Mouse (Mus musculus): ENCODE data around the gene Atp10b. TPM values are rescaled to one million over a fixed set of nuclear protein-coding genes. Genes with fewer than 3 reads are reported as not detected.

The Atp10b gene
- polyA plus RNA-seq, 1 experiment from 2014 or later = 0.90 TPM

DNA sequence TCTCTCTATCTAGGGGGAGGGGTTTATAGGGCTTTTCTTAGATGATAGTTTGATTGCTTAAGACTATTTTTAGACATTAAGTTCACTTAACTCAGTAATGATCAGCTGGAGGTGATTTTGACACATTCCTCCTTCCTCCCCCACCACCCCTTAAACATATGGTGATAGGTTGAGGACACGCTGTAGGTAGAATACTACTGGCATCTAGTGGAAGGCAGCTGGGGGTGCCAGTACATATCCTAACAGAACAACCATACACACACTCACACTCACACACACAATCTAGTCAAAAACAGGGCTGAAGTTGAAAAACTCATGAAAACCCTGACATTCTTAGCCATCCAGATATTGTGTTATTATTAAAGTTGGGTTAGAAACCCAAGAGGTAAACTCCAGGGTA is 5.3 kb downstream of the Atp10b start:
- H3K4me3 ChIP-seq (ENCODE audit: low read length) = no peak overlapping the region

DNA sequence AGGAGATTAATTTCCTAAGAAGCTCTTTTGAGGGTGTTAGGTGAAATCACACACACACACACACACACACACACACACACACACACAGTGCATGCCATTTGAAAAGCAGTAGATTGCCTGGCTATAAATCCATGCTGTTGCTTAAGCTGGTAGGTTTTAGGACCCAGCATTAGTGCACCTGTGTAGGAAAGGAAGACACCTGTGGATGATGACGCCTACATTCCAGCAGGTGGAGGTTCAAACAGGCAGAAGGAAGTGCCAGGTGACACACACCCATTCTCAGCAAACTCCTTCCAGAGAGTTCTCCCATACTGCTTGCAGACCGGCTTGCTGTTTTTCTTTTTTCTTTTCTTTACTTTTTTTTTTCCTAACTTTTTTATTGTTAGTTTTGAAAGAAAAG is 5.7 kb downstream of the Atp10b start:
- ATAC-seq (ENCODE audit: low FRiP score, low TSS enrichment) = no peak
- WGBS = 74% methylated on average over 2 of the region's 2 CpGs
- Histone ChIP-seq H3K9ac (replicated peaks; ENCODE audit: low read length) (no peak overlapping the region), H3K9me3 (ENCODE audit: low read length) (no peaks in the 10 kb centered on the region), H3K27me3 (ENCODE audit: insufficient read depth, low read length) (no peaks in the 10 kb centered on the region), H3K4me2 (replicated peaks; ENCODE audit: low read depth, low read length) (no peak overlapping the region), H3K4me3 (ENCODE audit: low read length) (no peak overlapping the region), H3K27ac (ENCODE audit: low read length) (no peak overlapping the region), H3K36me3 (ENCODE audit: insufficient read depth, low read length) (no peaks in the 10 kb centered on the region), H3K4me1 (ENCODE audit: insufficient read depth, low read length) (peaks cover 5% of the 10 kb centered on the region; the same call in 1 of the 2 replicates)

More for the DNA sequence above, 5.3 kb downstream of the Atp10b start:
- WGBS = 78% methylated on average over 1 of the region's 1 CpGs
- Histone ChIP-seq H3K9ac (replicated peaks; ENCODE audit: low read length) (no peak overlapping the region), H3K4me2 (replicated peaks; ENCODE audit: low read depth, low read length) (no peak overlapping the region), H3K36me3 (ENCODE audit: insufficient read depth, low read length) (no peaks in the 10 kb centered on the region), H3K27me3 (ENCODE audit: insufficient read depth, low read length) (no peaks in the 10 kb centered on the region), H3K27ac (ENCODE audit: low read length) (no peak overlapping the region), H3K4me1 (ENCODE audit: insufficient read depth, low read length) (peaks cover 3% of the 10 kb centered on the region; the same call in 1 of the 2 replicates), H3K9me3 (ENCODE audit: low read length) (no peaks in the 10 kb centered on the region)
- no peak for ATAC-seq (ENCODE audit: low FRiP score, low TSS enrichment)

DNA sequence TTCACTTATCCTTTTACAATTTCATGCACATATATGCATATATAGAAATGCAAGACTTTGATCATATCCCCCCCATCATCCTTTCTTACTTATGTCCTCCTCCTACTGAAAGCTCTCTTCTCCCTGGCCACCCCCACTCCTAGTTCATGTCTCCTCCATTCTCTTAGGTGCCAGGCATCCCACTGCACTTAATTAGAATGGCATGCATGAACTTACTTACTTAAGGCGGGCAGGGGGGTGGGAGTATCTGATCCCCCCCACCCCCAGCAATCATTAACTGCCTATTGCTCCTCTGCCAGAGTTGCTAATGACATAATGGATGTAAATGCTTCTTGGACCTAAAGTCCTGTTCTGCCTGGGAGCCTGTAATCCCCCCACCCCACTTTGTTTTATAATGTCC is 9.1 kb downstream of the Atp10b start:
- Histone ChIP-seq H3K4me3 (ENCODE audit: low read length) (no peak overlapping the region), H3K9me3 (ENCODE audit: low read length) (no peaks in the 10 kb centered on the region), H3K4me2 (replicated peaks; ENCODE audit: low read depth, low read length) (no peak overlapping the region), H3K27me3 (ENCODE audit: insufficient read depth, low read length) (no peaks in the 10 kb centered on the region), H3K9ac (replicated peaks; ENCODE audit: low read length) (no peak overlapping the region), H3K36me3 (ENCODE audit: insufficient read depth, low read length) (no peaks in the 10 kb centered on the region), H3K4me1 (ENCODE audit: insufficient read depth, low read length) (peaks cover 7% of the 10 kb centered on the region; the same call in 1 of the 2 replicates), H3K27ac (ENCODE audit: low read length) (no peak overlapping the region)
- ATAC-seq (ENCODE audit: low FRiP score, low TSS enrichment) = peak; percentile 66; the same call in 1 of the 2 replicates
- WGBS = 32% methylated on average over 1 of the region's 1 CpGs

DNA sequence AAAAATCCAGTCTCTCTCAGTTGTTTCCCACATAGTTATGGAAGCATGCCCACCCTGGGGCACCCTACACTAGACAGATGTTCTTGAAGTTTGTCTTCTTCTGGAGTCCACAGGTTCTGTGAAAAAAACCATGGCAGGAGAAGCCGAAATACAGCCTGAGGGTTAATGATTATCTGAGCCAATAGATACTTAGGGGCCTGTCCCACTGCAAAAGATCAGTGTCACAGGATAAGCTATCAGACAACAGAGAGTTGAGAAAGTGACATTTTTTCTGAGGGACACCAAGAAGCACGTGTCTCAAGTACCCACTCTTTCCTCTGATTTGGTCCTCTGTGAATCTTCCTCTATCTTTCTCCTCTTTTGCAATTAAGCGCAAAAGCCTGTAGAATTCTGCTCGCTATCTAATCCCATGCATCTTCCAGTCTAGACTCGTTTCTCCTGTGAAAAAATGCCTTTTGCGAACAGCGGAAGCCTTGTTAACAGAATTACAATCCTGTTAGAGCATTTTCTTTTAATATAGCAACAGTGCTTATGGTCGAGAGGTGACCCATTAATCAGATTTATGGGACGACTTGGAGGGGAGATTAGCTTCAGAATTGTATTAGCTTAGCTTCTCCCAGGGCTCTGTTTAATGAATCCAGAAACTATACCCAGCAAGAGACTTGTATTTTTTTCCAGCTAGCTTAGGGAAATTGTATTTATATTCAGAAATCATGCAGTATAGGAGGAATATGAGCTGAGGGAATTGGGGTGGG is 10.7 kb downstream of the Atp10b start:
- no peak overlapping the region for H3K4me3 ChIP-seq (ENCODE audit: low read length)
- ATAC-seq (ENCODE audit: low FRiP score, low TSS enrichment) = no peak
- no peaks in the 10 kb centered on the region for H3K27me3 ChIP-seq (ENCODE audit: insufficient read depth, low read length)
- no peak overlapping the region for H3K27ac ChIP-seq (ENCODE audit: low read length)
- H3K36me3 ChIP-seq (ENCODE audit: insufficient read depth, low read length) = no peaks in the 10 kb centered on the region
- no peak overlapping the region for H3K9ac ChIP-seq (replicated peaks; ENCODE audit: low read length)
- H3K4me2 ChIP-seq (replicated peaks; ENCODE audit: low read depth, low read length) = no peak overlapping the region
- H3K9me3 ChIP-seq (ENCODE audit: low read length) = no peaks in the 10 kb centered on the region
- H3K4me1 ChIP-seq (ENCODE audit: insufficient read depth, low read length) = peaks cover 7% of the 10 kb centered on the region; the same call in 1 of the 2 replicates
- WGBS = 43% methylated on average over 9 of the region's 9 CpGs

DNA sequence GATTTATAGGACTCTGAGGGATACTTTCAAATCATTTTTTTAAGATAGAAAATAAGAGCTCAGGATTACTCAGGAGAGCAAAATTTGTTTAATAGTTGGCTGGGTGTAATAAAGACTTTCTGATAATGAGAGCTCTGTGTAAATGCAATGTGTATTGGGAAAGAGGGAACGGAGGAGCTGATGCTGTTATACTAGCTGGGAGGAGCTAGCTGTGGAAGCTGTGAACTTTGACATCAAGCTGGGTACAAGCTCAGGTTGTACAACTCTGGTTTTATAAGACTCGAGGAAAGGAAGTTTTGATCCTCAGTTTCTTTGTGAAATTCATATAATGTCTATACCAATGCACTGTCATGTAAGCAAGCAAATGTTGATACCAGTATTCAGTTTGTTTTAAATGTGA is 20.9 kb downstream of the Atp10b start:
- Histone ChIP-seq H3K4me1 (ENCODE audit: insufficient read depth, low read length) (no peaks in the 10 kb centered on the region), H3K9ac (replicated peaks; ENCODE audit: low read length) (no peak overlapping the region), H3K27ac (ENCODE audit: low read length) (no peak overlapping the region), H3K4me3 (ENCODE audit: low read length) (no peak overlapping the region), H3K4me2 (replicated peaks; ENCODE audit: low read depth, low read length) (no peak overlapping the region), H3K27me3 (ENCODE audit: insufficient read depth, low read length) (no peaks in the 10 kb centered on the region), H3K9me3 (ENCODE audit: low read length) (no peaks in the 10 kb centered on the region), H3K36me3 (ENCODE audit: insufficient read depth, low read length) (no peaks in the 10 kb centered on the region)
- no peak for ATAC-seq (ENCODE audit: low FRiP score, low TSS enrichment)
- WGBS = 77% methylated on average over 2 of the region's 2 CpGs

DNA sequence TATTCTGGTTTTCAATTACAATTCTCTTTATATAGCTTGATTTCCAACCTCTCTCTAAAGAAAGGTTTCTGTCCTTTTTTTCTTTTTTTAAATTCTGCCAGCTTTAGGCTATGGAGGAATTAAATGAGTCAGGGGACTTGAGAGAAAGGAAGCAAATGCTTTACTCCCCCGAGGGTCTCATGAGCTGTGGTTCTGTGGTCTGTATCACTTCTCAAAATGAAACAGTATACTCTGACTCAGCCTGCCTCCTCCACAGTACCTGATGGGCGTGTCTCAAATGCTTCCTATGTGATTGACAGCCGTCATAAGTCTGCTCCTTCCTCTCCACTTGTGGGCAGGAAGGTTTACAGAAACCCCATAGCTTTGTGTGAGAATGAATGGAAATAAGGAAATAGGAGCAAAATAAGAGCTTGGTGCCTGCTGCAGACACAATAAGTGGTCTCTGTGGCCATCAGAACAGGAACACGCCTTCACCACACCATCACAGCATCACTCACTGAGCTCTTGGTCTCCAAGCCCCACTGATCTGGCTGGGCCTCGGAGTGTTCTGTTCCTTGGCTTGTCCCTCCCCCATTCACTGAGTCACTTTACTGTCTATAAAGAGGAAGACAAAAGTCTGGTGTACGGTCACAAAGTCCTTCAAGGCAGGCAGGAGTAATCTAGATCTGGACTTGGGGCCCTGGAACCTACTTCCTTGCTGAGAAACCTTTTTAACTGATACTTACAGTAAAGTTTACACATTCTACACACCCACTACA is 24.9 kb downstream of the Atp10b start:
- Histone ChIP-seq H3K9ac (replicated peaks; ENCODE audit: low read length) (no peak overlapping the region), H3K4me1 (ENCODE audit: insufficient read depth, low read length) (no peaks in the 10 kb centered on the region), H3K4me2 (replicated peaks; ENCODE audit: low read depth, low read length) (no peak overlapping the region), H3K4me3 (ENCODE audit: low read length) (no peak overlapping the region), H3K27me3 (ENCODE audit: insufficient read depth, low read length) (no peaks in the 10 kb centered on the region), H3K9me3 (ENCODE audit: low read length) (no peaks in the 10 kb centered on the region), H3K36me3 (ENCODE audit: insufficient read depth, low read length) (no peaks in the 10 kb centered on the region), H3K27ac (ENCODE audit: low read length) (no peak overlapping the region)
- 58% methylated on average over 6 of the region's 6 CpGs for WGBS
- no peak for ATAC-seq (ENCODE audit: low FRiP score, low TSS enrichment)

DNA sequence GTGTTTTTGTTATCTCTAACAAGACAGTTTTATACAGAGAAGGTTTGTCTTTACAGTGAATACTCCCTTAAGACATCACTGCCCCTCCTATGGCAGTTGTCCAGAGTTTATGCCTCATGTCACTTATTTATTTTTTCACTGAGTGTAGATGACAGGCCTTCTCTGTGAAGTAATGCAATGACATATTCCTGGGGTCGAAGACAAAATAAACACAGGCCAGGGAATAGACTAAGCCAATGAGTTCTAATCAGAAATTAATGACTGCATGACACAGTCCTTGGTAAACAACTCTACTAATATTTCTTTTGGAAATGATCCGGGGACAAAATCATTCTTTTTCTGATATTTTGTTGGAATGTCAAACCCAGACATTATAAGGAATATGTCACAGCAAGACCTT is 32.7 kb downstream of the Atp10b start:
- H3K4me1 ChIP-seq (ENCODE audit: insufficient read depth, low read length) = peaks cover 7% of the 10 kb centered on the region; the same call in 1 of the 2 replicates
- H3K36me3 ChIP-seq (ENCODE audit: insufficient read depth, low read length) = no peaks in the 10 kb centered on the region
- H3K4me2 ChIP-seq (replicated peaks; ENCODE audit: low read depth, low read length) = no peak overlapping the region
- ATAC-seq (ENCODE audit: low FRiP score, low TSS enrichment) = peak; percentile 59; the same call in 1 of the 2 replicates
- no peaks in the 10 kb centered on the region for H3K9me3 ChIP-seq (ENCODE audit: low read length)
- H3K27me3 ChIP-seq (ENCODE audit: insufficient read depth, low read length) = no peaks in the 10 kb centered on the region
- no peak overlapping the region for H3K27ac ChIP-seq (ENCODE audit: low read length)
- no peak overlapping the region for H3K9ac ChIP-seq (replicated peaks; ENCODE audit: low read length)
- WGBS = 45% methylated on average over 2 of the region's 2 CpGs
- no peak overlapping the region for H3K4me3 ChIP-seq (ENCODE audit: low read length)

DNA sequence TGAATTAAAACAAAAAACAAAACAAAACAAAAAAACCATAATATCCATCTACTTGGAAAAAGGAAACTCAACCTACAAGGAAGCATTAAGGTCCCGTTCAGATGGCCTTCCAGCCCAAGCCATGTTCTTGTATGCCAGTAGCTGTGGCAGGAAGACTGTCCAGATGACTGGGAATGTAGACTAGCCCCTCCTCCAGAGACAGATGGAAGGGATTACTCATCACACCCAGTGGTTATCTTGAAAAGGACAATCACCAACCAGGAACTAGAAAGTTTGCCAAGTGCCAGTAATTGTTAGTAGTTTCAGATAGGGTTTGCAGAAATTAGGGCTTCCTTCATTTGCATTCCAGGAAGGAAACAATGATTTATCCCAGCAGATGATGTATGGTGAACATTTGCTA is 33.1 kb downstream of the Atp10b start:
- no peak overlapping the region for H3K4me3 ChIP-seq (ENCODE audit: low read length)
- no peak overlapping the region for H3K27ac ChIP-seq (ENCODE audit: low read length)
- no peak; the same call in 1 of the 2 replicates for ATAC-seq (ENCODE audit: low FRiP score, low TSS enrichment)
- H3K36me3 ChIP-seq (ENCODE audit: insufficient read depth, low read length) = no peaks in the 10 kb centered on the region
- no peak overlapping the region for H3K4me2 ChIP-seq (replicated peaks; ENCODE audit: low read depth, low read length)
- WGBS = 55% methylated on average over 1 of the region's 1 CpGs
- H3K9ac ChIP-seq (replicated peaks; ENCODE audit: low read length) = no peak overlapping the region
- H3K9me3 ChIP-seq (ENCODE audit: low read length) = no peaks in the 10 kb centered on the region
- H3K4me1 ChIP-seq (ENCODE audit: insufficient read depth, low read length) = peaks cover 7% of the 10 kb centered on the region; the same call in 1 of the 2 replicates
- H3K27me3 ChIP-seq (ENCODE audit: insufficient read depth, low read length) = no peaks in the 10 kb centered on the region

DNA sequence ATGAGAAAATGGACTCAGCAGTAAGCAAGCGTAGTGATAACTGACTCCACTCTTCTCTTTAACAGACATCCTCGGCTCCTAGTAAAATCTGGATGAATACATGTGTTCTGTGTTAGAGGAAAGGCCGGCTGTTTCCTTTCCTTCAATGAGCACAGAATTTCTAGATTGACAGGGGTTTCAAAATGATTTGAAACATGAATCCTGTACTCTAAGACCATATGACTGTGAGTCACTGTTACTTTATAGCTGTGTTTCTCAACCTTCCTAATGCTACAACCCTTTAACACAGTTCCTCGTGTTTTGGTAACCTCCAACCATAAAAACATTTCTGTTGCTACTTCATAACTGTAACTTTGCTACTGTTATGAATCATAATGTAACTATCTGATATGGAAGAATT is 33.8 kb downstream of the Atp10b start:
- no peak overlapping the region for H3K4me2 ChIP-seq (replicated peaks; ENCODE audit: low read depth, low read length)
- H3K4me1 ChIP-seq (ENCODE audit: insufficient read depth, low read length) = peaks cover 7% of the 10 kb centered on the region; the same call in 1 of the 2 replicates
- H3K36me3 ChIP-seq (ENCODE audit: insufficient read depth, low read length) = no peaks in the 10 kb centered on the region
- no peak overlapping the region for H3K4me3 ChIP-seq (ENCODE audit: low read length)
- no peaks in the 10 kb centered on the region for H3K9me3 ChIP-seq (ENCODE audit: low read length)
- 90% methylated on average over 4 of the region's 4 CpGs for WGBS
- no peak for ATAC-seq (ENCODE audit: low FRiP score, low TSS enrichment)
- no peak overlapping the region for H3K27ac ChIP-seq (ENCODE audit: low read length)
- no peaks in the 10 kb centered on the region for H3K27me3 ChIP-seq (ENCODE audit: insufficient read depth, low read length)
- H3K9ac ChIP-seq (replicated peaks; ENCODE audit: low read length) = no peak overlapping the region

DNA sequence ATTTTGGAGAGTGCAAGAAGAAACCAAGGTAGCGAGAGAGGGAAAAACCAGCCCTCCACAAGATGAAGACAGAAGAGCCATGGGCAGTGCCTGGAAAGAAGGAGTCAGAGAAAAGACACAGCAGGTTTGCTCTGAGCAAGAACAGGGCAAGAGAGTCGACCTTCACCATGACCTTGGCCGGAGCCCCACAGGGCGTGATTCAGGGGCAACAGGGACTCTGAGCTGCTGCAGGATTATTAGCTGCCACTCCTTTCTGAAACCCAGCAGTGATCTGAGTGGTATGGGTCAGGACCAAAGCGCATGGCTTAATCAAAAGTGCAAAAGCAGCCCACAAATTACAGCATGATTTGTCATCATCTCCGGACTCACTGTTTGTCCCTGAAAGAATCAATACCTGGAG is 36.6 kb downstream of the Atp10b start:
- Histone ChIP-seq H3K36me3 (ENCODE audit: insufficient read depth, low read length) (no peaks in the 10 kb centered on the region), H3K4me2 (replicated peaks; ENCODE audit: low read depth, low read length) (no peak overlapping the region), H3K9ac (replicated peaks; ENCODE audit: low read length) (no peak overlapping the region), H3K27ac (ENCODE audit: low read length) (no peak overlapping the region), H3K4me1 (ENCODE audit: insufficient read depth, low read length) (peaks cover 7% of the 10 kb centered on the region; the same call in 1 of the 2 replicates), H3K9me3 (ENCODE audit: low read length) (no peaks in the 10 kb centered on the region), H3K4me3 (ENCODE audit: low read length) (no peak overlapping the region), H3K27me3 (ENCODE audit: insufficient read depth, low read length) (no peaks in the 10 kb centered on the region)
- 57% methylated on average over 6 of the region's 6 CpGs for WGBS
- no peak for ATAC-seq (ENCODE audit: low FRiP score, low TSS enrichment)

All from kidney, embryonic 16.5 days (tissue).